Mouse (Mus musculus) bone marrow macrophage, adult 2 months (primary cell): Measurements from ENCODE around the gene Rgs18.

Experiments used
- CTCF ChIP-seq: IDR thresholded peaks from 2 replicates; pipeline ENCODE4 v1.5.1; 2012; ENCODE audit warnings: low read depth, mild to moderate bottlenecking, low read length, moderate library complexity
- POLR2A ChIP-seq: IDR thresholded peaks from 2 replicates; pipeline ENCODE4 v1.6.1; 2012; ENCODE audit warnings: mild to moderate bottlenecking, low read depth, low read length, borderline replicate concordance

- TF ChIP-seq CTCF: no peak
- no peak for TF ChIP-seq POLR2A
These were observed 841 bp downstream of the Rgs18 start for GRCm38 (mm10) chr1:144774394-144774793.
